Mouse (Mus musculus): ENCODE measurements around the gene Pih1d3.

The Pih1d3 gene

GRCm38 (mm10) chr1:31222564-31222963, at the start of gene Pih1d3, which contains the start of gene 4931428L18Rik:
Gene Pih1d3, plus strand, starts transcription at chr1:31222838.
Gene 4931428L18Rik, minus strand, starts transcription at chr1:31222684.
- no peak for DNase-seq (ENCODE audit: low spot score in 2 of 2)

- DNase-seq (ENCODE audit: low spot score in 2 of 2): no peak
Measured at GRCm38 (mm10) chr1:31175401-31175800, 47.2 kb upstream of the Pih1d3 start.

DNA sequence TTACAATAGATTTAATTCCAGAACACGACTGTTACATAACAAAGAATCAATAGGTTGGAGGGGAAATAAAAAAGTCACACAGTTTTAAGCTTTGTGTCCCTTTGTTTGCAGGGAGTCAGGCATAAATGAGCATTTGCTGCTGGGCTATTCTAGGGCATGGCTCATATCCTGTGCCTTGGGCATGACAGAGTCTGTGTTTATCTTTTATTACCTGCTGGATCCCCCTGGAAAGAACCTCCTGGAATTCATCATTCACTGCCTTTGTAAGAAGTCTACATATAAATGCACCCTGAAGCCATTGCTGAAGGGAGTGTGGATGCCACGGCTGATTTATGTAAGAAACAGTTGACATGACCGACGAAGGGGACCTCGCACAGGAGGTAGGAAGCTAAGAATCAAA, 46.5 kb upstream of the Pih1d3 start, which contains the start of gene Lgsn:
TSS of gene Lgsn (plus strand) at position 301 of the 400 bp plus-strand sequence.
- no peak for DNase-seq (ENCODE audit: low spot score in 2 of 2)

DNA sequence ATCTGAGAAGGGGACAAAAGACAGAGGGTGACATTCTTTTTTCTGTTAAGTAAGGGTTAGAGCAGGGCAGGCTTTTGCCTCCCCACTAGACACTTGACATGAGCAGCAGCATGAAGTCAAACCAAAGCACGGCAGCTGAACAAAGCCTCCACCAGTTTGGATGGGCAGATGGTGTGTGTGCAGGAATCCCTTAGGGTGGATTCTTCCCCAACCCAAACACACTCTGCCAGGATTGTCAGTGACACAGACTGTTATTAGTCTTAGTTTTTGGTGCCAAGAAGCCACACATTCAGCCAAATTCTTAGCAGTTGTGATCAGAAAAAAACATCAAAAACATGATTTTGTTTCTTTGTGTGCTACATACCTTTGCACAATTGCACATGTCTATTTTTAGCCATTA, 44.4 kb upstream of the Pih1d3 start:
- DNase-seq (ENCODE audit: low spot score in 2 of 2): no peak

DNA sequence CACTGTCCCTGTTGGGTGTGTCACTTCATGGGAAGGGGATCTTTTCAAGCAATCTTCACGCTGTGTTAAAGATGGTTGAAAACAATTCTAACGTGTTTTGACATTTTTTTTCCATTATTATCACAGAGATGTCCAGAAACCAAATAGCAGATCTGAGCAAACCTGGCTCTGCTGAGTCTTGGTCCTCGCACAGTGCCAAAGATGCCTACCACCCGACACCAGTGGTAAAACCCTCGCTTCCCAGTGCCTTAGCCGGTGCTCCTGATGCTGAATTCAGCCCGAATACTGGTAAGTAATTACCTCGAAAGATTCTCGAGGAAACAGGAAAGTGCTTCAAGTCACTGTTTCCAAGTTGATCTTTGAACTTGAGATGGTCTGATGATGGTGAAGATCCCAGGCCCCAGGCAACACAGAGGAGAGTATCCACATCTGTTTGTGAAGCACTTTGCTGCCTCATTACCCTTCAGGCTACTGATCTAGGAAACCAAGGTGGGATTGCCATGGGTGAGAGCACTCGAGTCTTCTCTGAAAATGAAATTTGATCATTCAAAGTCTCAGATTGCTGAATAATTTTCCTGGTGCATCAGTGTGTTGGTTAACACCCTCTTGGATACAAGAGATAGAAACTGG, 32.3 kb upstream of the Pih1d3 start:
- no peak for DNase-seq (ENCODE audit: low spot score in 2 of 2)

DNA sequence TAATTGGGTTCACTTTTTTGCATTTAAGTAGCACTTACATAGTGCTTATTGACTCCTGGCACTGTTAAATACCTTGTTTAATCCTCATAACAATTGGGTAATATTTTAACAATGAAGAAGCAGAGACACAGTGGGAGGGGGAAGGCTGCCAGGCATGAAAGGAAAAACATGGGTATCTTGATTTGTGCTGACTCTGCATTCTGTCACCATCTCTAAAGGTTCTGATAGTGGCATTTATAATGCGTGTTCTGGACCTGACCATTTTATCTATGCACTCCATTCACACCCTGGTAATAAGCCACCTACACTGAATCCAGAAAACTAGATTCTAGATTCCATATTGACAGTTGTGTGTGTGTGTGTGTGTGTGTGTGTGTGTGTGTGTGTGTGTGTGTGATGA, 27.0 kb upstream of the Pih1d3 start:
- DNase-seq (ENCODE audit: low spot score in 2 of 2): no peak

DNA sequence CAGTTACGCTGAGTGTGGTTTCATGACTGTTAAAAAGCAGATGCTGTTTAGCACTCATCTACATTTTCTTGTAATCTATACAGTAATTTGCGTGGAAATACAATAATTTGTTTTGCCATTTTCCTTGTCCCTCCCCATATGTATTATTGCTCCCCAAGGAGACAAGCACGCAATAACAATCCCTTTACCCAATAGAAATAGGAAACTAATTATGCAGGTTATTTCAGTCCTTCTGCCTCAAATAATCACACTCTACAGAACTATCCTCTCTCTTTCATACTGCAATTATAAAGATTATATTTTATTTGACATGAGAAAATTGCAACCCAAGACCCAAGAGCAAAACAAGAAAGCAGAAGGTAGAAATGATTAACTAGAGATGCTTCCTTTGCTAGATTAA, 25.7 kb upstream of the Pih1d3 start:
- no peak for DNase-seq (ENCODE audit: low spot score in 2 of 2)

DNA sequence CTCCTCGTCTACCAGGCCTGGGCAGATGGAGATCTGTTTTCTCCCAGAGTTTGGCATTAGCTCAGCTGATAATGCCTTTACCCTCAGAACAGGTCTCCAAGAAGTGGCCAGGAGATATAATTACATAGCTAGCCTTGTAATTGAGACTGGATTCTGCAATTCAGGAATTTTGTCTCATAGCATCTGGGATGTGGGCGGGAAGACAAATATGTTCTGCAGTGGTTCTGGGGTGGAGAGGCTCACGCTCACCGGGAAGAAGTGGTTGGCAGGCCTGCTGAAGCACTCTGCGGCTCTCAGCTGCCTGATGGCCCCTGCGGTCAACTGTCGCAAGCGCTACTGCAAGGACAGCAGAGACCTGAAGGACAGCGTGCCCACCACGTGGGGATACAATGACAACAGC, 18.9 kb upstream of the Pih1d3 start:
- no peak for DNase-seq (ENCODE audit: low spot score in 2 of 2)

- no peak for DNase-seq (ENCODE audit: low spot score in 2 of 2)
Measured at GRCm38 (mm10) chr1:31205346-31205745, 17.3 kb upstream of the Pih1d3 start.

DNA sequence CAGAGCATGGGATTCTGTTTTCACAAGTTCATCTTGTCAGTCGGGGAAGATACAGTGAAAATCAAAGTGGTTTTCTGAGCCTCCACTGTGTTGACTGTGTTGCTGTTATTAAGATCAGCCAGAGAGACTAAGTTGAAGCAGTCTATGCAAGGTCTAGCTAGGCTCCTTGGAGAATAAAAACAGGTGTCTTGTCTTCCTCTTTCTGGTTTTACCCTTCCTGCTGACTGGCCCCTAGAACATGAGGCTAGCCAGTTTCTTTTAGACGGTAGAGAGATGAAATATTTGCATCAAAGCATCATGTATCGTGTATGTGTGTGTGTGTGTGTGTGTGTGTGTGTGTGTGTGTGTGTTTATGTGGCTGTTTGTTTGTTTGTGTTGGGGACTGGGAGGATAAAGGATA, 16.9 kb upstream of the Pih1d3 start:
- DNase-seq (ENCODE audit: low spot score in 2 of 2): no peak

DNA sequence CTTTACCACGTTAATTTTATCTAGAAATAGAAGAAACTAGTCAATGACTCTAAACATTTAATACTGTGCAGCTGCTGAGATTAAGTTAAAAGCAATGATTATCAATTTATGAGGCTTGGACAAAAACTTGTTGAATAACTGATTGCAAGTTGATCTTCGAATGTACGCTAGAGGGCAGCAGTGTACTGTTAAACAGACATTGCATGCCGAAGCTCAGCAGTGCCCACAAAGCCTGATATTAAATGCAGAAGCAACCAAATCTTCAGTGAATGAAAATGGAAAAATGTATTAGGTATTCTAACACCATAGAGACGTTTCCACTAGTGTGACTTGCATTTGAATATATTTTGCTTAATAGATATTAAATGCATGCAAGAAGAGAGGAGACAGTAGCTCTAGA, 12.5 kb upstream of the Pih1d3 start:
- DNase-seq (ENCODE audit: low spot score in 2 of 2): peak in 1 of 2 experiments; percentile 3

DNA sequence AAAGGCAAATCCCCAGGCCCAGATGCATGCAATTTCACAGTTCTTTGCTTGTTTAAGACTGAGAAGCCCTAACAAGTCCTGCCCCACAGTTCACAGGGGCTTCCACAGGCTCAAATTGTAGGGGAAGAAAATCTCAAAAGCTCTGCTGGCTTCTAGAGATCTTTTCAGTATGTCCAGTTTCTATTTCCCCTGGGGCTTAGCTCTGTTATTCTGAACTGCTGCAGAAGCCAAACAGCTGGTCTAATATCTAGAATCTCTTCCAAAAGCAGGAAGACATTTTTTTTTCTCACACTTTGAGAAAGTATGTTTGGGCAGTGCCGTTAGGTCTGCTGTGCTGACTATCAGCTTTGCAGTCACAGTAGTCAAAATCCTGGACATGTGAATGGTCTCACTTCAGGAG, 7.8 kb upstream of the Pih1d3 start:
- DNase-seq (ENCODE audit: low spot score in 2 of 2): no peak

GRCm38 (mm10) chr1:31220599-31221250, 1.9 kb upstream of the Pih1d3 start:
- DNase-seq (ENCODE audit: low spot score in 2 of 2): no peak

- DNase-seq (ENCODE audit: low spot score in 2 of 2): no peak
Measured at GRCm38 (mm10) chr1:31233319-31234036, 10.8 kb downstream of the Pih1d3 start.

- DNase-seq (ENCODE audit: low spot score in 2 of 2): no peak
Measured at GRCm38 (mm10) chr1:31260218-31260923, 37.7 kb downstream of the Pih1d3 start.
